Mouse (Mus musculus) forebrain, embryonic 16.5 days (tissue): ENCODE results near the gene Ankrd6. TPM values are rescaled to one million over a fixed set of nuclear protein-coding genes. Genes with fewer than 3 reads are reported as not detected.
A peak's percentile ranks its signal among the peaks of the same experiment; 100 is the strongest.

Experiments used
- ATAC-seq: fragments of 200-750 bp; cut with Nextera tagmentation; 2 replicates; pipeline ENCODE4 v1.8.0; 2017; ENCODE audit warnings: mild to moderate bottlenecking, moderate library complexity
- H3K27ac ChIP-seq: fragments of 300-500 bp; sonication (generic); 2 replicates; pipeline ENCODE4 v1.5.1; 2014; ENCODE audit warnings: low read length, control low read depth
- H3K27me3 ChIP-seq: fragments of 300-500 bp; sonication (generic); replicated peaks from 2 replicates; pipeline ENCODE4 v1.6.1; 2014; ENCODE audit warnings: low read length; ENCODE audit not compliant: control insufficient read depth, insufficient read depth
- H3K36me3 ChIP-seq: fragments of 300-500 bp; sonication (generic); 2 replicates; pipeline ENCODE4 v1.6.1; 2014; ENCODE audit not compliant: control insufficient read depth, insufficient read depth
- H3K4me1 ChIP-seq: fragments of 300-500 bp; sonication (generic); replicated peaks from 2 replicates; pipeline ENCODE4 v1.6.1; 2014; ENCODE audit warnings: low read length; ENCODE audit not compliant: control insufficient read depth, insufficient read depth
- H3K4me2 ChIP-seq: fragments of 300-500 bp; sonication (generic); 2 replicates; pipeline ENCODE4 v1.6.1; 2014; ENCODE audit warnings: mild to moderate bottlenecking, low read length, control low read depth
- H3K4me3 ChIP-seq: fragments of 300-500 bp; sonication (generic); replicated peaks from 2 replicates; pipeline ENCODE4 v1.5.1; 2014; ENCODE audit warnings: mild to moderate bottlenecking, low read length, control low read depth
- H3K9ac ChIP-seq: fragments of 300-500 bp; sonication (generic); replicated peaks from 2 replicates; pipeline ENCODE4 v1.6.1; 2014; ENCODE audit warnings: low read depth, low read length, control low read depth
- H3K9me3 ChIP-seq: fragments of 300-500 bp; sonication (generic); 2 replicates; pipeline ENCODE4 v1.6.1; 2016; ENCODE audit warnings: low read length; ENCODE audit not compliant: control insufficient read depth
- WGBS: fragments of 180-500 bp; shearing (Covaris S2); extraction: QIAGEN DNeasy Blood & Tissue Kit; methylation state at CpG from one replicate; pipeline ENCODE4 v1.1.7; 2014; 5-methylcytosine and 5-hydroxymethylcytosine counted together
- polyA plus RNA-seq: library from polyadenylated mRNA; unstranded; fragments of >200 nt; fragmentation: Nextera tagmentation; extraction: Ambion mirVana; gene quantifications from 2 replicates; pipeline ENCODE4 v1.2.1, GENCODE M21; 2015

Gene Ankrd6
- polyA plus RNA-seq, 1 experiment from 2014 or later, result 37.0 TPM

- Histone ChIP-seq H3K4me3 (no peak overlapping the region), H3K9ac (peak overlapping the region; percentile 24; the same call in 1 of the 2 replicates), H3K4me2 (peak overlapping the region; percentile 12; the same call in 1 of the 2 replicates), H3K27ac (no peak overlapping the region; the same call in 1 of the 2 replicates), H3K36me3 (no peaks in the 10 kb centered on the region), H3K9me3 (no peaks in the 10 kb centered on the region), H3K4me1 (peaks cover 45% of the 10 kb centered on the region), H3K27me3 (no peaks in the 10 kb centered on the region)
- ATAC-seq, result peak; percentile 22; the same call in 1 of the 2 replicates
- 69% methylated on average over 15 of the region's 15 CpGs for WGBS
Measured at GRCm38 (mm10) chr4:32862011-32862750, 88.5 kb downstream of the Ankrd6 start.

GRCm38 (mm10) chr4:32860184-32860965 lies 90.3 kb downstream of the Ankrd6 start:
- Histone ChIP-seq H3K4me2 (peak overlapping the region; percentile 38), H3K9me3 (no peaks in the 10 kb centered on the region), H3K4me1 (peaks cover 45% of the 10 kb centered on the region), H3K27me3 (no peaks in the 10 kb centered on the region), H3K4me3 (no peak overlapping the region), H3K27ac (peak overlapping the region; percentile 61), H3K9ac (peak overlapping the region; percentile 10; the same call in 1 of the 2 replicates), H3K36me3 (no peaks in the 10 kb centered on the region)
- ATAC-seq, result peak; percentile 60
- 30% methylated on average over 18 of the region's 18 CpGs for WGBS

DNA sequence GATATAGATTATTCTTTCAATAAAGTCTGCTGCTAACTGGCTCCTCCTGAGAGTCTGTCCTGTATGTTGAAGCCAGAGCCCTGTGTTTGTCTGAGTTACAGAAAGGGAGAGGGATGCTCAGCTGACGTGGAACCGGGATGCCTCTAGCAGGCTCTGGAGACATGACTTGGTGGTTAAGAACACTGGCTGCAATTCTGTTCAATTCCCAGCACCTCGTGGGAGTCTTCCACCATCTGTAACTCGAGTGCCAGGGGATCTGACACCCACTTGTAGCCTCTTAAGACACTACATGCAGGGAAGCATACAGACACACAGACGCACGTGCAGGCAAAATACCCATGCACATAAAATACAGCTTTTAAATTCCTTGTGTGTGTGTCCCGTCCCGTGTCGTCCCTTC lies 95.1 kb downstream of the Ankrd6 start:
- H3K9me3 ChIP-seq, result no peaks in the 10 kb centered on the region
- ATAC-seq, result no peak
- WGBS, result 76% methylated on average over 9 of the region's 9 CpGs

GRCm38 (mm10) chr4:32854956-32855355 lies 95.7 kb downstream of the Ankrd6 start:
- Histone ChIP-seq H3K27ac (no peak overlapping the region), H3K4me1 (peaks cover 3% of the 10 kb centered on the region), H3K4me3 (no peak overlapping the region), H3K36me3 (no peaks in the 10 kb centered on the region), H3K9ac (no peak overlapping the region), H3K9me3 (no peaks in the 10 kb centered on the region), H3K27me3 (no peaks in the 10 kb centered on the region), H3K4me2 (no peak overlapping the region)
- WGBS, result 89% methylated on average over 4 of the region's 4 CpGs
- ATAC-seq, result no peak

More for the DNA sequence above, 95.1 kb downstream of the Ankrd6 start:
- Histone ChIP-seq H3K4me2 (no peak overlapping the region), H3K27ac (no peak overlapping the region), H3K9ac (no peak overlapping the region), H3K4me3 (no peak overlapping the region), H3K4me1 (peaks cover 9% of the 10 kb centered on the region), H3K36me3 (no peaks in the 10 kb centered on the region), H3K27me3 (no peaks in the 10 kb centered on the region)

DNA sequence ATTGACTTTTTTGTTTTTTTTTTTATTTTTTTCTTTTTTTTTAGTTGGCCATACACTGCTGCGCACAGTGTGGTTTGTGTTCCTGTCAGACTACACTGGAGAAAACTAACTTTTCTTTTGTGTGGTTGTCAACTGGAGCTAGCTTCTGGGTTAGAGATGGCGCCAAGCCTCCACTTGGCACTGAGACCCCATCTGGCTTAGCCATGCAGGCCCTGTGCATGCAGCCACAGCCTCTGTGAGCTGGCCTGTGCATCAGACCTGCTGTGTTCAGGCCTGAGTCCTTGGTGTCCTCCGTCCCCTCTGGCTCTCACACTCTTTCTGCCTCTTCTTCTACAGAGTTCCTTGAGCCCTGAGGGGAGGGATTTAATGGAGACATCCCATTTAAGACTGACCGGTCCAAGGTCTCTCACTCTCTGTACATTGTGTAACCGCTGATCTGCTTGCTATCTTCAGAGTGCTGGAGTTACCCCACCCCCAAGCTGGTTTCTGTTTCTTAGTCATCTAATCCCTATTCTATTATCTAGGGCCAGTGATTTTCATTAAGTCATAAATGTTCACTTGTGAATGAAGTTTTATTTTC lies 96.9 kb downstream of the Ankrd6 start:
- Histone ChIP-seq H3K4me1 (no peaks in the 10 kb centered on the region), H3K27ac (no peak overlapping the region), H3K9ac (no peak overlapping the region), H3K9me3 (no peaks in the 10 kb centered on the region), H3K4me2 (no peak overlapping the region), H3K4me3 (no peak overlapping the region), H3K27me3 (no peaks in the 10 kb centered on the region), H3K36me3 (no peaks in the 10 kb centered on the region)
- WGBS, result 61% methylated on average over 5 of the region's 5 CpGs
- peak; percentile 58 for ATAC-seq

DNA sequence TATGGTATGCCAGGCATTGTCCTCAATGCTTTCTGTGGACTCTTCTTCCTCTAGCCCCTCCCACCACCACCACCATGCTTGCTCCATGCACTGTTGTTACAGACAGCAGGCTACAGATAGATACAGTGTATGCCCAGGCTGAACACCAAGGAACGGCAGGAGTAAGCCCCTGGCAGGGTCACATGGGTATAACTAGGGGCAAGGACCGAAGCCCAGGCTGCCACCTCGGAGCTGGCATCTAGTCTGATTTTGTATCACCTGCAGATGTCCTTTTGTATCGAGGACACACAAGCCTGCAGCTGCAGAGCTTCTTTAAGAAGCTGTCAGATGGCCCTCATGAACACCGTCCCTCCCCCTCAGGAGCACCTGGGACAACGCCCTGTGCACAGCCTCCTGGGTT lies 97.8 kb downstream of the Ankrd6 start:
- ATAC-seq, result no peak
- Histone ChIP-seq H3K9ac (no peak overlapping the region), H3K27ac (no peak overlapping the region), H3K9me3 (no peaks in the 10 kb centered on the region), H3K4me1 (no peaks in the 10 kb centered on the region), H3K4me2 (no peak overlapping the region), H3K4me3 (no peak overlapping the region), H3K27me3 (no peaks in the 10 kb centered on the region), H3K36me3 (no peaks in the 10 kb centered on the region)
- WGBS, result 81% methylated on average over 6 of the region's 6 CpGs

DNA sequence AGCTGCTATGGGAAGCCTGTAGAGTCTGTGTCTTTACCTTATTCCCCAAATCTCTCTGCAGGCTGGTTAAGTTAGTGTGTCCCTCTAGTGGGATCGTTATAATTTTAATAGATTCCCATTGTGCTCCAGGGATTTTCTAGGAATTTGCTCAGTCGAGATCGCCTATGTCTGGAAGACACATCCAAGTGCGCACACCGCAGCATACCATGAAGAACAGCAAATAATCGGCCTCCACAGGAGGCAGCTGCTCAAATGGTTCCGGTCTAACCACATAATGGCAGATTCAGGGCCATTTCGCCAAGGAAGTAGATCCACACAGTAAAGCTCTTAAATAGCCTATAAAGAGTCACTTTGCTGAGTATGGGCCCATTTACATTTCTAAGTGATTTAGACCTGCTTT lies 98.3 kb downstream of the Ankrd6 start:
- Histone ChIP-seq H3K9ac (no peak overlapping the region), H3K4me2 (no peak overlapping the region), H3K27ac (no peak overlapping the region), H3K9me3 (no peaks in the 10 kb centered on the region), H3K4me1 (no peaks in the 10 kb centered on the region), H3K27me3 (no peaks in the 10 kb centered on the region), H3K36me3 (no peaks in the 10 kb centered on the region), H3K4me3 (no peak overlapping the region)
- WGBS, result 61% methylated on average over 8 of the region's 8 CpGs
- ATAC-seq, result no peak

GRCm38 (mm10) chr4:32838401-32838800 lies 112.2 kb downstream of the Ankrd6 start:
- Histone ChIP-seq H3K4me1 (peaks cover 4% of the 10 kb centered on the region; the same call in 1 of the 2 replicates), H3K4me3 (no peak overlapping the region), H3K36me3 (no peaks in the 10 kb centered on the region), H3K9me3 (no peaks in the 10 kb centered on the region), H3K4me2 (no peak overlapping the region), H3K27ac (no peak overlapping the region), H3K27me3 (no peaks in the 10 kb centered on the region), H3K9ac (no peak overlapping the region)
- WGBS, result 87% methylated on average over 3 of the region's 3 CpGs
- no peak for ATAC-seq

- H3K4me3 ChIP-seq, result no peak overlapping the region
Measured at GRCm38 (mm10) chr4:32836071-32836470, 114.6 kb downstream of the Ankrd6 start.

More at GRCm38 (mm10) chr4:32836071-32836470, 114.6 kb downstream of the Ankrd6 start:
- WGBS, result 69% methylated on average over 9 of the region's 9 CpGs
- Histone ChIP-seq H3K36me3 (no peaks in the 10 kb centered on the region), H3K4me2 (no peak overlapping the region), H3K27me3 (no peaks in the 10 kb centered on the region), H3K9me3 (no peaks in the 10 kb centered on the region), H3K9ac (no peak overlapping the region), H3K4me1 (peaks cover 4% of the 10 kb centered on the region; the same call in 1 of the 2 replicates), H3K27ac (no peak overlapping the region)
- 0 out of 2 replicates have a peak, but pooled peaks have one; percentile 47 for ATAC-seq
